Mouse (Mus musculus): ENCODE measurements around the gene Xpo5. TPM values are rescaled to one million over a fixed set of nuclear protein-coding genes. Genes with fewer than 3 reads are reported as not detected.

Gene Xpo5
- total RNA-seq, 1 experiment = 63.2 TPM

DNA sequence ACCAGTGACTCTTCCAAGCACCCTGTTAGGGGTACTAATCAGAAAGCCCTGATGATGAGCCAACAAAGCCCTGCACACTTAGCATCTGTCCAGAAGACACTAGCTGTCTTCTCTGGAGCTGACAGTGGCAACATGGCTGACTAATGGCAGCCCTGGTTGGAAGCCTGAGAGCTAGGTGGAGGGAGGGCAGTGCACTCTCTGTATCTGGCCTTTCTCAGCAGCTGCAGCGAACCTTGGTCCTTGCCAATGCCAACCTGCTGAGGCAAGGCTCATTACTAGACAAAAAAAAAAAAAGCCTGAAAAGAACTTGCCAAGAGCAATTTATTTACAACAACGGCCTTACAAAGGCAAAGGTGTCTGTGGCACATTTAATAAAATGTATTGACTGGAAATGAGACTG lies 41.0 kb downstream of the Xpo5 start:
- H3K27ac ChIP-seq (ENCODE audit: insufficient read depth, low read depth, low read length, poor library complexity, severe bottlenecking) = no peak overlapping the region
- in situ Hi-C loops (cut with MboI; ENCODE audit: low sequenced_read_pairs in 2 of 2, unreplicated experiment in 2 of 2) = no loop called here
- H3K4me1 ChIP-seq (ENCODE audit: control insufficient read depth in 2 of 2, insufficient read depth in 2 of 2, low read length in 2 of 2, poor library complexity in 1 of 2) = peaks cover 0 to 8% of the 10 kb centered on the region in 2 experiments; a peak in 1 of 4 replicates
- peaks cover 70% of the 10 kb centered on the region for H3K36me3 ChIP-seq (ENCODE audit: control insufficient read depth, insufficient read depth, low read length, poor library complexity, severe bottlenecking)
- H3K9ac ChIP-seq (ENCODE audit: insufficient read depth, low read depth, low read length, poor library complexity, severe bottlenecking) = no peak overlapping the region
- H3K4me3 ChIP-seq (ENCODE audit: insufficient read depth in 1 of 2, low read depth in 1 of 2, low read length in 2 of 2, poor library complexity in 1 of 2, severe bottlenecking in 1 of 2) = no peak overlapping the region
- DNase-seq (ENCODE audit: low read depth, low spot score) = no peak
- TF ChIP-seq CHD2 (IDR thresholded peaks at IDR 0.05; ENCODE audit: low read depth, low read length) = no peak
- TF ChIP-seq ZNF384 (IDR thresholded peaks at IDR 0.05; ENCODE audit: low read depth, low read length) = no peak
- TF ChIP-seq HCFC1 (IDR thresholded peaks at IDR 0.05; ENCODE audit: borderline replicate concordance, insufficient read depth, low read length) = no peak
- TF ChIP-seq ZC3H11A (IDR thresholded peaks at IDR 0.05; ENCODE audit: borderline replicate concordance, low read depth, low read length) = no peak
- no peak for TF ChIP-seq MAFK (IDR thresholded peaks at IDR 0.05; ENCODE audit: insufficient read depth, low read depth, low read length)
- no peaks in the 10 kb centered on the region for H3K9me3 ChIP-seq (ENCODE audit: control insufficient read depth, insufficient read depth, low read depth, low read length)

DNA sequence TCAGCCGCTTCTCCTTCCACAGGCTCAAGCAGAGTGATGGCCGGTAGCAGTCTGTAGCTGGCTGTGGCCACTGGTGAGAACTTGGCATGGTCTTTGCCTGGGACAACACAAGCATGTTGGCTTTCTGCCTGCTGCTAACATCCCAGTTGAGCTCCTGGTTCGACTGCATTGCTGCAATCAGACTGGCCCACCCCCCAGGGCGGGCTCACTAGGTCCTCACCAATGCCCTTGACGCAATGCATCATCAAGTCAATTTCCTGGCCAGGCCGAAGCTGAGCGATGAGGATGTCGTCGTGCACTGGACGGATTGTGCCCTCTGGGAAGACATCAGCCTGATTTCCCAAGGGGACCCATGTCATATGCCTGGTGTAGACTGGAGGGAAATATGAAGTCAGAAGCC lies 42.0 kb downstream of the Xpo5 start:
- H3K4me1 ChIP-seq (ENCODE audit: control insufficient read depth in 2 of 2, insufficient read depth in 2 of 2, low read length in 2 of 2, poor library complexity in 1 of 2) = peaks cover 0 to 14% of the 10 kb centered on the region in 2 experiments; a peak in 1 of 4 replicates
- in situ Hi-C loops (cut with MboI; ENCODE audit: low sequenced_read_pairs in 2 of 2, unreplicated experiment in 2 of 2) = no loop called here

DNA sequence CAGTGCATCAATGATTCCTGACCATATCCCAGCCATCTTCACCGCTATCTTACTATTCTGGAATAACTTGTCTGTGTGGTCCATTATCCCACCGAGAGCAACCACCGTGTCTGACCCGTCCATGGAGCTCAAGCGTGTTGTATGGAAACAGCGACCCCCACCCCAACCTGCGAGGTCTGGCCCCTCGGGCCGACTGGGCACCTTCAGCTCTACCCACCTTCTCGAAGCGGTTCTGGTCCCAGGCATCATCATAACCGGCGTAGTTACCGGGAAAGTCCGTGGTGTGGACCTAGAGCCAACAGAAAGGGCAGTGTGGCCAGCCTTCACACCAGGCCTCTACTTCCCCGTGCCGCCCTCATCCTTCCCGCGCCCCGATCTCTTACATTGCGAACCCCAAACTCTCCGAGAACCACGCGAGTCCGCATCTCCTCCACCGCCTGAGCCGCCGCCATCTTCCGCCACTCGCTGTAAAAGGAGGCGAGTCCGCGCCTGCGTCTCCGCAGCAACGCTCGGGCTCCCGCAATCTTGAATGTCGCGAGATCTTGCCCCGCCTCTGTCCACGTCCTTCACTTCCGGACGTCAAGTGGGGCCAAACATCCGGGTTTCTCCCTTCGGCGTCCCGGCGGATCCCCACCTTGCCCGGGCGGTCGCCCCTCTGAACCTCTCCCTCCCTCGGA lies 45.1 kb downstream of the Xpo5 start, which contains the start of the genes Polr1c and Yipf3:
TSS of gene Polr1c (minus strand) at position 543 of the 677 bp plus-strand sequence.
TSS of gene Yipf3 (plus strand) at position 569 of the 677 bp plus-strand sequence.
- H3K4me1 ChIP-seq (ENCODE audit: control insufficient read depth in 2 of 2, insufficient read depth in 2 of 2, low read length in 2 of 2, poor library complexity in 1 of 2) = peaks cover 0 to 12% of the 10 kb centered on the region in 2 experiments; a peak in 1 of 4 replicates
- peak within 1 kb of the TSS; percentile 95 for H3K9ac ChIP-seq (ENCODE audit: insufficient read depth, low read depth, low read length, poor library complexity, severe bottlenecking)
- H3K9me3 ChIP-seq (ENCODE audit: control insufficient read depth, insufficient read depth, low read depth, low read length) = no peaks in the 10 kb centered on the region
- H3K36me3 ChIP-seq (ENCODE audit: control insufficient read depth, insufficient read depth, low read length, poor library complexity, severe bottlenecking) = peaks cover 63% of the 10 kb centered on the region
- peak within 1 kb of the TSS; percentile 77 to 91 for H3K4me3 ChIP-seq (ENCODE audit: insufficient read depth in 1 of 2, low read depth in 1 of 2, low read length in 2 of 2, poor library complexity in 1 of 2, severe bottlenecking in 1 of 2)
- peak within 1 kb of the TSS; percentile 20; the same call in 1 of the 2 replicates for H3K27ac ChIP-seq (ENCODE audit: insufficient read depth, low read depth, low read length, poor library complexity, severe bottlenecking)
- no peak for TF ChIP-seq MAFK (IDR thresholded peaks at IDR 0.05; ENCODE audit: insufficient read depth, low read depth, low read length)
- 0 out of 2 replicates have a peak, but pooled peaks have one; percentile 30 for TF ChIP-seq HCFC1 (IDR thresholded peaks at IDR 0.05; ENCODE audit: borderline replicate concordance, insufficient read depth, low read length)
- TF ChIP-seq ZNF384 (IDR thresholded peaks at IDR 0.05; ENCODE audit: low read depth, low read length) = no peak
- TF ChIP-seq CHD2 (IDR thresholded peaks at IDR 0.05; ENCODE audit: low read depth, low read length) = peak; percentile 97
- DNase-seq (ENCODE audit: low read depth, low spot score) = peak; percentile 84
- in situ Hi-C loops (cut with MboI; ENCODE audit: low sequenced_read_pairs in 2 of 2, unreplicated experiment in 2 of 2) = no loop called here

More for the DNA sequence above, 42.0 kb downstream of the Xpo5 start:
- Histone ChIP-seq H3K9me3 (ENCODE audit: control insufficient read depth, insufficient read depth, low read depth, low read length) (no peaks in the 10 kb centered on the region), H3K27ac (ENCODE audit: insufficient read depth, low read depth, low read length, poor library complexity, severe bottlenecking) (no peak overlapping the region), H3K36me3 (ENCODE audit: control insufficient read depth, insufficient read depth, low read length, poor library complexity, severe bottlenecking) (peaks cover 66% of the 10 kb centered on the region), H3K4me3 (ENCODE audit: insufficient read depth in 1 of 2, low read depth in 1 of 2, low read length in 2 of 2, poor library complexity in 1 of 2, severe bottlenecking in 1 of 2) (no peak overlapping the region), H3K9ac (ENCODE audit: insufficient read depth, low read depth, low read length, poor library complexity, severe bottlenecking) (no peak overlapping the region)
- no peak for TF ChIP-seq CHD2 (IDR thresholded peaks at IDR 0.05; ENCODE audit: low read depth, low read length)
- no peak for TF ChIP-seq ZNF384 (IDR thresholded peaks at IDR 0.05; ENCODE audit: low read depth, low read length)
- TF ChIP-seq MAFK (IDR thresholded peaks at IDR 0.05; ENCODE audit: insufficient read depth, low read depth, low read length) = no peak
- no peak for TF ChIP-seq ZC3H11A (IDR thresholded peaks at IDR 0.05; ENCODE audit: borderline replicate concordance, low read depth, low read length)
- no peak for TF ChIP-seq HCFC1 (IDR thresholded peaks at IDR 0.05; ENCODE audit: borderline replicate concordance, insufficient read depth, low read length)
- no peak for DNase-seq (ENCODE audit: low read depth, low spot score)

DNA sequence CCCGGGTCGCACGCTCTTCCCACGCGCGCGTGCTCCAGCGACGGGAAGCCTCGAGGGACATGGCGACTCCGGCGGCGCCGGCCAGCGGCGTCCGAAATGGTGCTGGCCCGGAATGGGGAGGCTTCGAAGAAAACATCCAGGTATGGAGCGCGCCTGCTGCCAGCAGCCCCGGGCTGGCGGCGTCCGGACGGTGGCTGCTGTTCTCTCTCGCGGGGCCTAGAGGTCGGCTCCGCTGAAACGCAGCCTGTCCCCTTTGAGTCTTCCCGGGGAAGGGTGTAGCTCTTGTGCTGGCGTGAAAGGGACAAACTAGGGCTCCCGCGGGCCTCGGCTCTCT lies 45.6 kb downstream of the Xpo5 start:
- Histone ChIP-seq H3K4me3 (ENCODE audit: insufficient read depth in 1 of 2, low read depth in 1 of 2, low read length in 2 of 2, poor library complexity in 1 of 2, severe bottlenecking in 1 of 2) (peak overlapping the region; percentile 77 to 91), H3K4me1 (ENCODE audit: control insufficient read depth in 2 of 2, insufficient read depth in 2 of 2, low read length in 2 of 2, poor library complexity in 1 of 2) (peaks cover 0 to 10% of the 10 kb centered on the region in 2 experiments; a peak in 2 of 4 replicates), H3K9me3 (ENCODE audit: control insufficient read depth, insufficient read depth, low read depth, low read length) (no peaks in the 10 kb centered on the region), H3K36me3 (ENCODE audit: control insufficient read depth, insufficient read depth, low read length, poor library complexity, severe bottlenecking) (peaks cover 59% of the 10 kb centered on the region), H3K27ac (ENCODE audit: insufficient read depth, low read depth, low read length, poor library complexity, severe bottlenecking) (no peak overlapping the region), H3K9ac (ENCODE audit: insufficient read depth, low read depth, low read length, poor library complexity, severe bottlenecking) (peak overlapping the region; percentile 95)
- in situ Hi-C loops (cut with MboI; ENCODE audit: low sequenced_read_pairs in 2 of 2, unreplicated experiment in 2 of 2) = no loop called here
- no peak for TF ChIP-seq ZNF384 (IDR thresholded peaks at IDR 0.05; ENCODE audit: low read depth, low read length)
- no peak for TF ChIP-seq HCFC1 (IDR thresholded peaks at IDR 0.05; ENCODE audit: borderline replicate concordance, insufficient read depth, low read length)
- TF ChIP-seq ZC3H11A (IDR thresholded peaks at IDR 0.05; ENCODE audit: borderline replicate concordance, low read depth, low read length) = no peak
- TF ChIP-seq CHD2 (IDR thresholded peaks at IDR 0.05; ENCODE audit: low read depth, low read length) = no peak
- no peak for TF ChIP-seq MAFK (IDR thresholded peaks at IDR 0.05; ENCODE audit: insufficient read depth, low read depth, low read length)
- DNase-seq (ENCODE audit: low read depth, low spot score) = no peak

Measured in ES-E14 (cell line).